9 mouse cellular contexts compared by ENCODE assay signal in genomic region chr4:82400536-82400935, GRCm38 (mm10).
DNase-seq lines count a peak whose midpoint lies in the region; ATAC-seq lines count a peak whose summit lies in the region.
"Had no signal": no experiment of that assay in that cellular context is flagged by ENCODE, and none has a peak within 500 bp of the region (broad histone marks: within the 10 kb centered on the region; RNA-seq: fewer than 3 reads in every experiment).

No protein-coding gene starts in this region.

- peak; percentile 36 for DNase-seq in urinary bladder, postnatal 14 days (ENCODE audit: low spot score)
- no peak for DNase-seq in urinary bladder, postnatal 36 days (ENCODE audit: low spot score in 2 of 2)
- DNase-seq in heart, embryonic 10.5 days (ENCODE audit: low spot score): no peak
- no peak for DNase-seq in thymus, postnatal 10 days (ENCODE audit: low spot score in 2 of 2)
- DNase-seq in thymus, postnatal 0 days (ENCODE audit: low spot score): no peak
- no peak for DNase-seq in left cerebral cortex, adult 18-20 months (ENCODE audit: low spot score in 2 of 2)

- no peak overlapping the region; the same call in 1 of the 2 replicates for H3K9ac ChIP-seq in kidney, embryonic 16.5 days (replicated peaks; ENCODE audit: low read length)
- H3K9ac ChIP-seq in midbrain, embryonic 13.5 days (replicated peaks): no peak overlapping the region

- peak overlapping the region; percentile 43 for H3K27ac ChIP-seq in heart, embryonic 10.5 days
- H3K27ac ChIP-seq in kidney, embryonic 16.5 days (ENCODE audit: low read length): peak overlapping the region; percentile 16; the same call in 1 of the 2 replicates
- peak overlapping the region; percentile 39; the same call in 1 of the 2 replicates for H3K27ac ChIP-seq in midbrain, embryonic 13.5 days
- H3K27ac ChIP-seq: macrophage had no signal

- no peaks in the 10 kb centered on the region for H3K9me3 ChIP-seq in heart, embryonic 10.5 days
- no peaks in the 10 kb centered on the region for H3K9me3 ChIP-seq in kidney, embryonic 16.5 days (ENCODE audit: low read length)
- no peaks in the 10 kb centered on the region for H3K9me3 ChIP-seq in midbrain, embryonic 13.5 days

- H3K36me3 ChIP-seq in heart, embryonic 10.5 days: no peaks in the 10 kb centered on the region; the same call in 1 of the 2 replicates
- no peaks in the 10 kb centered on the region for H3K36me3 ChIP-seq in kidney, embryonic 16.5 days (ENCODE audit: insufficient read depth, low read length)
- no peaks in the 10 kb centered on the region for H3K36me3 ChIP-seq in midbrain, embryonic 13.5 days

- no peak overlapping the region; the same call in 1 of the 2 replicates for H3K4me2 ChIP-seq in kidney, embryonic 16.5 days (replicated peaks; ENCODE audit: low read depth, low read length)
- H3K4me2 ChIP-seq in midbrain, embryonic 13.5 days (replicated peaks): peak overlapping the region; percentile 17; the same call in 1 of the 2 replicates

- WGBS in heart, embryonic 10.5 days: 22% methylated on average over 5 of the region's 5 CpGs
- WGBS in kidney, embryonic 16.5 days: 28% methylated on average over 5 of the region's 5 CpGs
- WGBS in midbrain, embryonic 13.5 days: 10% methylated on average over 5 of the region's 5 CpGs

- ATAC-seq in kidney, embryonic 16.5 days (ENCODE audit: low FRiP score, low TSS enrichment): peak; percentile 68
- peak; percentile 13; the same call in 1 of the 2 replicates for ATAC-seq in midbrain, embryonic 13.5 days

- peaks cover 49% of the 10 kb centered on the region for H3K4me1 ChIP-seq in heart, embryonic 10.5 days
- peaks cover 22% of the 10 kb centered on the region for H3K4me1 ChIP-seq in kidney, embryonic 16.5 days (ENCODE audit: insufficient read depth, low read length)
- H3K4me1 ChIP-seq in midbrain, embryonic 13.5 days (replicated peaks): peaks cover 31% of the 10 kb centered on the region

- no peak overlapping the region for H3K4me3 ChIP-seq in heart, embryonic 10.5 days
- H3K4me3 ChIP-seq in kidney, embryonic 16.5 days (ENCODE audit: low read length): no peak overlapping the region
- H3K4me3 ChIP-seq in midbrain, embryonic 13.5 days (replicated peaks): no peak overlapping the region

- H3K27me3 ChIP-seq in heart, embryonic 10.5 days (ENCODE audit: insufficient read depth, poor library complexity, severe bottlenecking): no peaks in the 10 kb centered on the region
- H3K27me3 ChIP-seq in kidney, embryonic 16.5 days (ENCODE audit: insufficient read depth, low read length): no peaks in the 10 kb centered on the region
- H3K27me3 ChIP-seq in midbrain, embryonic 13.5 days: no peaks in the 10 kb centered on the region
